Mouse (Mus musculus) liver, embryonic 14.5 days (tissue): Measurements from ENCODE around the gene Galnt10.

Experiments used
- CTCF ChIP-seq: IDR thresholded peaks from 2 replicates; pipeline ENCODE4 v1.5.1; 2016; ENCODE audit warnings: antibody characterized with exemption, low read depth, control low read depth
- EP300 ChIP-seq: IDR thresholded peaks from 2 replicates; pipeline ENCODE4 v1.6.1; 2016; ENCODE audit warnings: antibody characterized with exemption, low read depth

GRCm38 (mm10) chr11:57835931-57836330 lies 190.7 kb downstream of the Galnt10 start:
- TF ChIP-seq CTCF (no peak), EP300 (no peak)
